Mouse (Mus musculus) ES-E14 (cell line): ENCODE data around the gene Adh6b. TPM values are rescaled to one million over a fixed set of nuclear protein-coding genes. Genes with fewer than 3 reads are reported as not detected.

Experiments used
- DNase-seq: peaks from one replicate; pipeline ENCODE4 v3.0.0-alpha.2; 2013; ENCODE audit warnings: low read depth, low spot score
- H3K27ac ChIP-seq: 2 replicates; pipeline ENCODE4 v1.5.1; 2012; ENCODE audit warnings: low read depth, mild to moderate bottlenecking, low read length, moderate library complexity, mixed read lengths; ENCODE audit not compliant: poor library complexity, insufficient read depth, severe bottlenecking
- H3K36me3 ChIP-seq: 2 replicates; pipeline ENCODE4 v1.6.1; 2012; ENCODE audit warnings: mild to moderate bottlenecking, low read length, moderate library complexity, mixed read lengths; ENCODE audit not compliant: control insufficient read depth, poor library complexity, insufficient read depth, severe bottlenecking
- H3K4me1 ChIP-seq, 2 experiments: fragments of 150-350 bp in 1 of 2; sonication (generic) in 1 of 2; 2 replicates each; pipeline ENCODE4 v1.6.1; 2012; ENCODE audit warnings: low read length in 2 of 2, mild to moderate bottlenecking in 1 of 2, mixed read lengths in 1 of 2; ENCODE audit not compliant: control insufficient read depth in 2 of 2, insufficient read depth in 2 of 2, poor library complexity in 1 of 2
- H3K4me3 ChIP-seq, 2 experiments: fragments of 150-350 bp in 1 of 2; sonication (generic) in 1 of 2; 2 replicates each; pipeline ENCODE4 v1.5.1; 2012; ENCODE audit warnings: low read length in 2 of 2, low read depth in 1 of 2, mild to moderate bottlenecking in 1 of 2, mixed read lengths in 1 of 2; ENCODE audit not compliant: insufficient read depth in 1 of 2, poor library complexity in 1 of 2, severe bottlenecking in 1 of 2
- H3K9ac ChIP-seq: 2 replicates; pipeline ENCODE4 v1.6.1; 2012; ENCODE audit warnings: low read depth, mild to moderate bottlenecking, low read length, mixed read lengths; ENCODE audit not compliant: poor library complexity, insufficient read depth, severe bottlenecking
- H3K9me3 ChIP-seq: fragments of 150-350 bp; sonication (generic); 2 replicates; pipeline ENCODE4 v1.6.1; 2012; ENCODE audit warnings: low read depth, mild to moderate bottlenecking, low read length; ENCODE audit not compliant: control insufficient read depth, insufficient read depth
- CHD2 ChIP-seq: IDR thresholded peaks from 2 replicates; pipeline ENCODE4 v1.6.1; 2014; ENCODE audit warnings: mild to moderate bottlenecking, low read depth, low read length, inconsistent platforms
- HCFC1 ChIP-seq: IDR thresholded peaks from 2 replicates; pipeline ENCODE4 v1.6.1; 2012; ENCODE audit warnings: low read length, inconsistent platforms, borderline replicate concordance; ENCODE audit not compliant: insufficient read depth
- MAFK ChIP-seq: IDR thresholded peaks from 2 replicates; pipeline ENCODE4 v1.6.1; 2014; ENCODE audit warnings: mild to moderate bottlenecking, low read depth, low read length, inconsistent platforms; ENCODE audit not compliant: insufficient read depth
- ZC3H11A ChIP-seq: IDR thresholded peaks from 2 replicates; pipeline ENCODE4 v1.6.1; 2012; ENCODE audit warnings: low read depth, mild to moderate bottlenecking, inconsistent platforms, low read length, borderline replicate concordance
- ZNF384 ChIP-seq: IDR thresholded peaks from 2 replicates; pipeline ENCODE4 v1.6.1; 2012; ENCODE audit warnings: low read depth, low read length, inconsistent platforms
- in situ Hi-C, 2 experiments: fragments of 600-800 bp; cut with MboI; formaldehyde crosslinking; loops; one replicate each; pipeline ENCODE4 v1.15.1; 2025; ENCODE audit warnings: low sequenced_read_pairs in 2 of 2, inconsistent platforms in 1 of 2; ENCODE audit not compliant: unreplicated experiment in 2 of 2
- total RNA-seq: library from RNA; depleted of rRNA; stranded (reverse); fragments of 300-350 nt; gene quantifications from 2 replicates; pipeline ENCODE4 v1.2.3, GENCODE M21; 2012

The Adh6b gene
- total RNA-seq, 1 experiment, result not detected

- H3K9me3 ChIP-seq, result no peaks in the 10 kb centered on the region
- no peak overlapping the region for H3K9ac ChIP-seq
- H3K36me3 ChIP-seq, result no peaks in the 10 kb centered on the region
- H3K27ac ChIP-seq, result no peak overlapping the region
- H3K4me1 ChIP-seq, result no peaks in the 10 kb centered on the region
- TF ChIP-seq MAFK (no peak), ZNF384 (no peak), HCFC1 (no peak)
- in situ Hi-C loops, result no loop called here
- no peak overlapping the region for H3K4me3 ChIP-seq
- DNase-seq, result no peak
These were observed 5.5 kb downstream of the Adh6b start for GRCm38 (mm10) chr3:138347041-138347440.

GRCm38 (mm10) chr3:138352012-138352809 lies 10.6 kb downstream of the Adh6b start:
- no peak overlapping the region for H3K27ac ChIP-seq
- DNase-seq, result no peak
- H3K4me1 ChIP-seq, result no peaks in the 10 kb centered on the region
- TF ChIP-seq MAFK (no peak), HCFC1 (no peak), ZC3H11A (no peak)
- H3K9me3 ChIP-seq, result no peaks in the 10 kb centered on the region
- in situ Hi-C loops, result no loop called here
- H3K36me3 ChIP-seq, result no peaks in the 10 kb centered on the region
- H3K4me3 ChIP-seq, result no peak overlapping the region
- H3K9ac ChIP-seq, result no peak overlapping the region

- no peak for DNase-seq
- TF ChIP-seq HCFC1 (no peak), CHD2 (no peak), ZC3H11A (no peak)
- H3K9me3 ChIP-seq, result no peaks in the 10 kb centered on the region
- in situ Hi-C loops, result no loop called here
- no peaks in the 10 kb centered on the region for H3K36me3 ChIP-seq
- no peak overlapping the region for H3K4me3 ChIP-seq
- H3K27ac ChIP-seq, result no peak overlapping the region
- H3K9ac ChIP-seq, result no peak overlapping the region
- H3K4me1 ChIP-seq, result no peaks in the 10 kb centered on the region
These were observed 17.3 kb downstream of the Adh6b start for GRCm38 (mm10) chr3:138358856-138359255.

GRCm38 (mm10) chr3:138360721-138361120 lies 19.1 kb downstream of the Adh6b start:
- Histone ChIP-seq H3K36me3 (no peaks in the 10 kb centered on the region), H3K9me3 (no peaks in the 10 kb centered on the region), H3K27ac (no peak overlapping the region), H3K4me3 (no peak overlapping the region), H3K9ac (no peak overlapping the region), H3K4me1 (no peaks in the 10 kb centered on the region)
- DNase-seq, result no peak
- TF ChIP-seq CHD2 (no peak), MAFK (no peak), ZC3H11A (no peak), HCFC1 (no peak), ZNF384 (no peak)
- in situ Hi-C loops, result no loop called here

- no peak overlapping the region for H3K9ac ChIP-seq
- H3K36me3 ChIP-seq, result no peaks in the 10 kb centered on the region
- in situ Hi-C loops, result no loop called here
- H3K27ac ChIP-seq, result no peak overlapping the region
- DNase-seq, result no peak
- no peaks in the 10 kb centered on the region for H3K9me3 ChIP-seq
- TF ChIP-seq HCFC1, result no peak
- TF ChIP-seq CHD2, result no peak
- TF ChIP-seq ZNF384, result no peak
- no peak for TF ChIP-seq ZC3H11A
- TF ChIP-seq MAFK, result no peak
- no peaks in the 10 kb centered on the region for H3K4me1 ChIP-seq
- H3K4me3 ChIP-seq, result no peak overlapping the region
These were observed 21.3 kb downstream of the Adh6b start for GRCm38 (mm10) chr3:138362920-138363319.
